Mouse (Mus musculus) left cerebral cortex, adult 8-10 months (tissue): ENCODE data around the gene Dchs2. TPM values are rescaled to one million over a fixed set of nuclear protein-coding genes. Genes with fewer than 3 reads are reported as not detected.

Experiments used
- total RNA-seq, 4 experiments: library from RNA; stranded (reverse); gene quantifications; 2 replicates each; pipeline ENCODE4 v1.2.4; 2022

Gene Dchs2
- total RNA-seq, 4 experiments from 2014 or later: 4.0 to 5.6 (median 4.6) TPM

Other genes with a start within 250 kb of the Dchs2 start
- under 1 TPM; 0.07 to 0.14 (median 0.12) TPM for gene Lrat, start 224.0 kb upstream of the Dchs2 start, total RNA-seq
- not detected for gene Fgg, start 120.2 kb upstream of the Dchs2 start, total RNA-seq
- gene Fga, start 101.9 kb upstream of the Dchs2 start, total RNA-seq: not detected
- gene Fgb, start 78.1 kb upstream of the Dchs2 start, total RNA-seq: not detected
- 10 to 100 TPM; 43.0 to 46.5 (median 44.3) TPM for gene Plrg1, start 72.4 kb upstream of the Dchs2 start, total RNA-seq